Mouse (Mus musculus) liver, embryonic 18 days (tissue): ENCODE data around the gene Polr1a. TPM values are rescaled to one million over a fixed set of nuclear protein-coding genes. Genes with fewer than 3 reads are reported as not detected.

Experiments
- polyA plus RNA-seq: library from polyadenylated mRNA; depleted of rRNA; stranded (reverse); fragments of >200 nt; gene quantifications from 2 replicates; pipeline ENCODE4 v1.2.3, GENCODE M21; 2012; rRNA removed

Gene Polr1a
- 7.8 and 8.5 TPM in 2 replicates for polyA plus RNA-seq

GRCm38 (mm10) chr6:71908481-71909381 lies at the start of gene Polr1a, which contains the start of gene Ptcd3:
Polr1a (plus strand) TSS chr6:71909053.
Ptcd3 (minus strand) TSS chr6:71908750.

Other genes with a start within 250 kb of the Polr1a start
- 2.9 TPM in 2 replicates for gene Reep1, start 201.5 kb upstream of the Polr1a start, polyA plus RNA-seq
- gene Mrpl35, start 82.1 kb upstream of the Polr1a start, polyA plus RNA-seq: 10.8 and 11.8 TPM in 2 replicates
- gene Immt, start 77.7 kb upstream of the Polr1a start, polyA plus RNA-seq: 39.1 and 39.9 TPM in 2 replicates
- gene Ptcd3, start 303 bp upstream of the Polr1a start, polyA plus RNA-seq: 23.1 and 26.1 TPM in 2 replicates
- gene St3gal5, start 188.5 kb downstream of the Polr1a start, polyA plus RNA-seq: 230 and 246 TPM in 2 replicates